Mouse (Mus musculus) hindbrain, postnatal 0 days (tissue): Measurements from ENCODE around the gene Ms4a18. TPM values are rescaled to one million over a fixed set of nuclear protein-coding genes. Genes with fewer than 3 reads are reported as not detected.

ENCODE experiments used
- ATAC-seq: fragments of 200-750 bp; cut with Nextera tagmentation; 2 replicates; pipeline ENCODE4 v1.8.0; 2017; ENCODE audit warnings: mild to moderate bottlenecking, moderate TSS enrichment, moderate library complexity
- DNase-seq: peaks from one replicate; pipeline ENCODE4 v3.0.0-alpha.2; 2015; ENCODE audit warnings: low spot score
- H3K27ac ChIP-seq: fragments of 300-500 bp; sonication (generic); 2 replicates; pipeline ENCODE4 v1.5.1; 2014; ENCODE audit warnings: mild to moderate bottlenecking
- H3K27me3 ChIP-seq: fragments of 300-500 bp; sonication (generic); 2 replicates; pipeline ENCODE4 v1.6.1; 2014; ENCODE audit warnings: low read length, mixed read lengths; ENCODE audit not compliant: insufficient read depth
- H3K36me3 ChIP-seq: fragments of 300-500 bp; sonication (generic); 2 replicates; pipeline ENCODE4 v1.6.1; 2014; ENCODE audit warnings: low read length, mixed read lengths; ENCODE audit not compliant: insufficient read depth
- H3K4me1 ChIP-seq: fragments of 300-500 bp; sonication (generic); 2 replicates; pipeline ENCODE4 v1.6.1; 2014; ENCODE audit warnings: antibody characterized with exemption, low read length, mixed read lengths; ENCODE audit not compliant: insufficient read depth
- H3K4me2 ChIP-seq: fragments of 300-500 bp; sonication (generic); 2 replicates; pipeline ENCODE4 v1.6.1; 2014; ENCODE audit warnings: low read depth, mild to moderate bottlenecking, low read length, moderate library complexity, mixed read lengths
- H3K4me3 ChIP-seq: fragments of 300-500 bp; sonication (generic); 2 replicates; pipeline ENCODE4 v1.5.1; 2014; ENCODE audit warnings: low read length
- H3K9ac ChIP-seq: fragments of 300-500 bp; sonication (generic); replicated peaks from 2 replicates; pipeline ENCODE4 v1.6.1; 2014; ENCODE audit warnings: mild to moderate bottlenecking, low read length, moderate library complexity, mixed read lengths
- H3K9me3 ChIP-seq: fragments of 300-500 bp; sonication (generic); 2 replicates; pipeline ENCODE4 v1.6.1; 2016; ENCODE audit warnings: low read length, mixed read lengths
- CTCF ChIP-seq: IDR thresholded peaks from 2 replicates; pipeline ENCODE4 v1.5.1; 2016; ENCODE audit warnings: antibody characterized with exemption, control low read depth, low read depth
- WGBS: fragments of 180-500 bp; shearing (Covaris S2); extraction: QIAGEN DNeasy Blood & Tissue Kit; methylation state at CpG from one replicate; pipeline ENCODE4 v1.1.7; 2014; 5-methylcytosine and 5-hydroxymethylcytosine counted together
- polyA plus RNA-seq: library from polyadenylated mRNA; unstranded; fragments of >200 nt; fragmentation: Nextera tagmentation; extraction: Ambion mirVana; gene quantifications from 2 replicates; pipeline ENCODE4 v1.2.1, GENCODE M21; 2015
- total RNA-seq: library from RNA; depleted of rRNA; stranded (reverse); fragments of >200 nt; gene quantifications from 2 replicates; pipeline ENCODE4 v1.2.3, GENCODE M21; 2014

Gene Ms4a18
- total and polyA plus RNA-seq, 2 experiments from 2014 or later = not detected

- H3K9ac ChIP-seq = no peak overlapping the region
- DNase-seq = no peak
- no peaks in the 10 kb centered on the region for H3K4me1 ChIP-seq
- H3K27me3 ChIP-seq = no peaks in the 10 kb centered on the region
- no peaks in the 10 kb centered on the region for H3K9me3 ChIP-seq
- ATAC-seq = no peak
- H3K36me3 ChIP-seq = no peaks in the 10 kb centered on the region
- no peak overlapping the region for H3K4me2 ChIP-seq
- WGBS = 85% methylated on average over 1 of the region's 1 CpGs
- TF ChIP-seq CTCF = no peak
- H3K27ac ChIP-seq = no peak overlapping the region
- H3K4me3 ChIP-seq = no peak overlapping the region
These were observed 29.3 kb downstream of the Ms4a18 start for GRCm38 (mm10) chr19:10988563-10988962.

GRCm38 (mm10) chr19:10985889-10986288 is 31.9 kb downstream of the Ms4a18 start:
- 82% methylated on average over 4 of the region's 4 CpGs for WGBS
- Histone ChIP-seq H3K4me2 (no peak overlapping the region), H3K4me1 (no peaks in the 10 kb centered on the region), H3K27ac (no peak overlapping the region), H3K4me3 (no peak overlapping the region), H3K27me3 (no peaks in the 10 kb centered on the region), H3K9ac (no peak overlapping the region), H3K9me3 (no peaks in the 10 kb centered on the region), H3K36me3 (no peaks in the 10 kb centered on the region)
- ATAC-seq = no peak
- TF ChIP-seq CTCF = no peak
- DNase-seq = no peak

GRCm38 (mm10) chr19:10984551-10984950 is 33.3 kb downstream of the Ms4a18 start:
- Histone ChIP-seq H3K4me1 (no peaks in the 10 kb centered on the region), H3K9ac (no peak overlapping the region), H3K36me3 (no peaks in the 10 kb centered on the region), H3K9me3 (no peaks in the 10 kb centered on the region), H3K27ac (no peak overlapping the region), H3K4me2 (no peak overlapping the region), H3K4me3 (no peak overlapping the region), H3K27me3 (no peaks in the 10 kb centered on the region)
- DNase-seq (no peak), ATAC-seq (no peak)
- whole genome bisulfite sequencing = 80% methylated on average over 13 of the region's 13 CpGs
- no peak for TF ChIP-seq CTCF

GRCm38 (mm10) chr19:10983146-10983545 is 34.7 kb downstream of the Ms4a18 start:
- WGBS = 27% methylated on average over 14 of the region's 14 CpGs
- no peak for ATAC-seq
- H3K4me2 ChIP-seq = no peak overlapping the region

GRCm38 (mm10) chr19:10980210-10980609 is 37.6 kb downstream of the Ms4a18 start:
- no peaks in the 10 kb centered on the region for H3K27me3 ChIP-seq
- no peak overlapping the region for H3K4me3 ChIP-seq
- H3K4me1 ChIP-seq = no peaks in the 10 kb centered on the region
- WGBS = 84% methylated on average over 5 of the region's 5 CpGs
- DNase-seq (no peak), ATAC-seq (no peak)
- H3K9ac ChIP-seq = no peak overlapping the region
- H3K36me3 ChIP-seq = no peaks in the 10 kb centered on the region
- no peak overlapping the region for H3K27ac ChIP-seq
- no peak overlapping the region for H3K4me2 ChIP-seq
- no peak for TF ChIP-seq CTCF
- H3K9me3 ChIP-seq = no peaks in the 10 kb centered on the region

More at GRCm38 (mm10) chr19:10983146-10983545, 34.7 kb downstream of the Ms4a18 start:
- Histone ChIP-seq H3K27ac (no peak overlapping the region), H3K36me3 (no peaks in the 10 kb centered on the region), H3K9ac (no peak overlapping the region), H3K4me1 (no peaks in the 10 kb centered on the region), H3K9me3 (no peaks in the 10 kb centered on the region), H3K27me3 (no peaks in the 10 kb centered on the region), H3K4me3 (no peak overlapping the region)
- DNase-seq = peak; percentile 18
- peak; percentile 62 for TF ChIP-seq CTCF

- H3K27me3 ChIP-seq = no peaks in the 10 kb centered on the region
- H3K4me3 ChIP-seq = no peak overlapping the region
- no peak overlapping the region for H3K27ac ChIP-seq
- no peak overlapping the region for H3K9ac ChIP-seq
- peak; percentile 65 for ATAC-seq
- no peaks in the 10 kb centered on the region for H3K4me1 ChIP-seq
- DNase-seq = peak; percentile 76
- 11% methylated on average over 18 of the region's 18 CpGs for WGBS
- peak; percentile 81 for TF ChIP-seq CTCF
- no peaks in the 10 kb centered on the region for H3K9me3 ChIP-seq
- H3K4me2 ChIP-seq = peak overlapping the region; percentile 33
- no peaks in the 10 kb centered on the region for H3K36me3 ChIP-seq
These were observed 38.4 kb downstream of the Ms4a18 start for GRCm38 (mm10) chr19:10979184-10980168.

GRCm38 (mm10) chr19:10976318-10976717 is 41.5 kb downstream of the Ms4a18 start:
- Histone ChIP-seq H3K27me3 (no peaks in the 10 kb centered on the region), H3K36me3 (no peaks in the 10 kb centered on the region), H3K27ac (no peak overlapping the region), H3K4me3 (no peak overlapping the region), H3K4me2 (no peak overlapping the region), H3K9me3 (0 out of 2 replicates have a peak, but pooled peaks cover 3% of the 10 kb centered on the region), H3K4me1 (no peaks in the 10 kb centered on the region), H3K9ac (no peak overlapping the region)
- ATAC-seq = no peak
- DNase-seq = no peak
- TF ChIP-seq CTCF = peak; percentile 39
- 54% methylated on average over 4 of the region's 4 CpGs for WGBS
